Mouse (Mus musculus) T-helper 17 cell (primary cell): ENCODE results near the gene Trpm7.

Experiments used
- in situ Hi-C, 2 experiments: fragments of 300-600 bp; cut with MboI, MseI; formaldehyde crosslinking; loops; 1 replicate in 1 of 2; 2 replicates in 1 of 2; pipeline ENCODE4 v1.15.1; 2025; ENCODE audit warnings: high pct_unique_total_duplicates in 2 of 2

The Trpm7 gene

DNA sequence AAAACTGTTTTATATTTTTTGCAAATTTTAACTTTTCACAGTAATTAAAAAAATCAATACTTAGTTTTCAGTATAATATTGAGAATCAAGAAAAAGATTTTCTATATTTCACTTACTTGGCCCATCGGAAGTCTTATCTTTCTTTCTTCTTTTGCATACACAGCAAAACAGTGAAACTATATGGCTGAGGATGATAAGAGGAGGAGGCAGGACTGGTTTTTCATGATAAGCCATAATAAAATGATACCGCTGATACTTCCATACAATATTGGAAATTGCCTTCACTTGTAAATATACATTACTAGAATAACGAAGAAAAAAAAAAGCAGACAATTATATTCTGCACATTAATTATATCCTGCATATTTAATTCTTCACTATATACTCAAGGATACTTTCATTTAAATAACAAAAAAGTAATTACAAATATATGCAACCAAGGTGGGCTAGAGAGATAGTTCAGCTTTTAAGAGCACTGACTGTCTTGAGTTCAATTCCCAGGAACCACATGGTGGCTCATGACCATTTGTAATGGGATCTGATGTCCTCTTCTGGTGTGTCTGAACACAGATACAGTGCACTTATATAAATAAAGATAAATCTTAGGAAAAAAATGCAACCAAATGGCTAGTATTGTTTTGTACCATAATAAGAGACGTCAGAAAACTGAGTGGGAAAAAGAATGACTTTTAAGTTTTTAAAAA is 59.2 kb downstream of the Trpm7 start:
- in situ Hi-C loops: no loop called here

DNA sequence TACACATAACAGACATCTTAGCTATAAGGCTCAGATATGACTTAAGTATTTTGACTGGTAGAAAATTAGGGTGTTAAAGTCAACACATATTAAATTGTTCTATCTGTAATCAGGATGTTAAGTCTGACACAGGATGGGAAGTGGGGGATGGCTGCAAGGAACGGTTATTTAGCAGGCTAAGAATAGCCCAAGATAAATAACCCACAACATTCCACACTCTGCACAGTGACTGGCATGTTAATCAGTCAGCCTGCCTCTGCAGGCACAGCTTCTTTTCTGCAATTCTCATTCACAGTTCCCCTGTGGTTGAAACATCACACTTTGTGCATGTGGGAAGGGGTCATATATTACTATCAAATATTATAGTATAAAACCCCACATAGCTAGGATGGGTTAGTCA is 60.2 kb downstream of the Trpm7 start:
- in situ Hi-C loops: no loop called here

- in situ Hi-C loops: loop anchor here in 1 of 2 experiments (5.0 kb wide), 1 partner anchor 50 kb away; no protein-coding TSS in a partner anchor
Measured at GRCm38 (mm10) chr2:126801980-126802379, 74.0 kb downstream of the Trpm7 start.

DNA sequence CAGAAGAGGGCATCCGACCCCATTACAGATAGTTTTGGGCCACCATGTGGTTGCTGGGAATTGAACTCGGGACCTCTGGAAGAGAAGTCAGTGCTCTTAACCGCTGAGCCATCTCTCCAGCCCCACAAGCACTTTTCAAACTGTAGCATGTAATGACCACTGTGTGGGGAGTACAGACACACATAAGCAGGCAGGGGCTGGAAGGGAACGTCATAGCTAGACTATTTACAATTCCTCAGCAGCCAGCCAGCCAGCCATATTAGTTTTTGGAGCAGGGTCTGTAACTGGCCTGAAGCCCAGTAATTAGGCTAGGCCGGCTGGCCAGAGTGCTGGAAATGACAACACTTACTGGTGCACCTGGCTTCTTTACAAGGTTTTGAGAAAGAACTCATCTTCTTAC is 77.6 kb downstream of the Trpm7 start:
- in situ Hi-C loops: no loop called here

GRCm38 (mm10) chr2:126795708-126796107 is 80.3 kb downstream of the Trpm7 start:
- in situ Hi-C loops: no loop called here

- in situ Hi-C loops: no loop called here
Measured at GRCm38 (mm10) chr2:126792611-126793010, 83.4 kb downstream of the Trpm7 start.

DNA sequence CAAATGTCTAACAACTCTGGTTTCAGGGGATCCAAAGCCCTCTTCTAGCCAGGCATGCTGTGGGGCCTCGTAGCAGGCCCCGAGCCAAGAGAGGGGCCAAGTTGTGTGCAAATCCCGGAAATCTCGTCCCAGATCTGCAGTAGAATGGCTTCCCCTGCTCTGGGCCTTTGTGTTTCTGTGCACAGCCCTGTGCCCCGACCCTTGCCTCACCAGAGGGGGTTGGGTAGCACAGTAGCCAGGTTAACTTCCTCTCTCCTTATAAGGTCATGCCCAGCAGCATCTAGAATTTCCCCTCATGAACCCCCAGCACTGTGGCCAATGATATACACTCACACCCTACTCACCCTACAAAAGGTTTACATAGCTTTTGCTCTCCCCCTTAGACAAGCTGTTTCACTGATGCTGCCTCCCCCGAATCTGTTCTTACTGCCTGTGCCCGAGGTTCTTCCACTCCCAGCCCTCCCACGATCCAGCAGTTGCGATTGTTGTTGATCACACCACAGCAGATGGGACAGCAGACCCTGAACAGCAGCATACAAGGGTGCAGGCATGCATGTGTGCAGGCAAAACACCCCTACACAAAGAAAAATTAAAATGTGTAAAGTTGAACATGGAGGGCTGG is 88.2 kb downstream of the Trpm7 start:
- in situ Hi-C loops: no loop called here

GRCm38 (mm10) chr2:126783370-126783769 is 92.7 kb downstream of the Trpm7 start, which contains the start of gene Usp50:
Usp50 (minus strand) TSS chr2:126783470.
- in situ Hi-C loops: no loop called here

GRCm38 (mm10) chr2:126782433-126782832 is 93.6 kb downstream of the Trpm7 start:
- in situ Hi-C loops: no loop called here

- in situ Hi-C loops: no loop called here
Measured at GRCm38 (mm10) chr2:126781478-126781877, 94.6 kb downstream of the Trpm7 start.

DNA sequence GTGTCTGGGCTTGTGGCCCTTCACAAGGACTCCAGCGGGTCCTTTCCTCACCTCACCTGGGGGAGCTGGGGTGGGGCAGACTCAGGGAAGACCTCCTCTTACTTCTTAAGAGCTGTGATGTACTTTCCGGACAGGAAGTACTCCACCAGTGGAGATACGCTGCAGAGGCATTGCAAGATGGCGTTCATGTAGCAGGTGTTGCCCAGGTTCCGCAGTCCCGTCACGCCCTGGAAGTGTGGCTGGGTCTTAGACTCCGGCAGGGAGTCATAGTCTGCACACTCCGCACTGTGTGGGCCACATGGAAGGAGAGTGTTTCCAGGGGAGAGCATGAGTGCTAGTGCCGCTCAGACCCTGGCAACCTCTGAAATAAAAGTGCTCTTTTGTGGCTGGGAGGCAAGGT is 95.7 kb downstream of the Trpm7 start:
- in situ Hi-C loops: no loop called here

DNA sequence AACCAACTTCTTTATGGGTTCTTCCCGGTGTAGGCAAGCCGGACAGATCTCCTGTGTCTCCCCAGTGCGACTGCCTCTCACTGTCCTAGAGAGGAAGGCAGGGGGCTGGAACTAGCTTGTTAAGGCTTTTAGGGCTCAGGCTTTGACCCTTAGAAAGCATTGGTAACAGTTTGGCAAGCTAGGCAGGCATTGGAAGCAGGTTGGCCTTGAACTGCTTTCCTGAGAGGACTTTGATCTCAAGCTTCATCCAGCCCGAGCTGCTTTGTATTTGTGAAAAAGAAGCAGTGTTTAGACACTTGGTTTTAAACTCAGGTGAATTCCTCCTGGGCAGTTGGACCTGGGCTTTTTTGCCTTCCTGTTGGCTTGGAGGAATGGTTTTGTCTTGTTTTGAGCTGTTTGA is 97.2 kb downstream of the Trpm7 start:
- in situ Hi-C loops: no loop called here

- in situ Hi-C loops: no loop called here
Measured at GRCm38 (mm10) chr2:126776416-126776815, 99.6 kb downstream of the Trpm7 start.

GRCm38 (mm10) chr2:126775951-126776350 is 100.1 kb downstream of the Trpm7 start:
- in situ Hi-C loops: no loop called here

- in situ Hi-C loops: no loop called here
Measured at GRCm38 (mm10) chr2:126772217-126772616, 103.8 kb downstream of the Trpm7 start.

DNA sequence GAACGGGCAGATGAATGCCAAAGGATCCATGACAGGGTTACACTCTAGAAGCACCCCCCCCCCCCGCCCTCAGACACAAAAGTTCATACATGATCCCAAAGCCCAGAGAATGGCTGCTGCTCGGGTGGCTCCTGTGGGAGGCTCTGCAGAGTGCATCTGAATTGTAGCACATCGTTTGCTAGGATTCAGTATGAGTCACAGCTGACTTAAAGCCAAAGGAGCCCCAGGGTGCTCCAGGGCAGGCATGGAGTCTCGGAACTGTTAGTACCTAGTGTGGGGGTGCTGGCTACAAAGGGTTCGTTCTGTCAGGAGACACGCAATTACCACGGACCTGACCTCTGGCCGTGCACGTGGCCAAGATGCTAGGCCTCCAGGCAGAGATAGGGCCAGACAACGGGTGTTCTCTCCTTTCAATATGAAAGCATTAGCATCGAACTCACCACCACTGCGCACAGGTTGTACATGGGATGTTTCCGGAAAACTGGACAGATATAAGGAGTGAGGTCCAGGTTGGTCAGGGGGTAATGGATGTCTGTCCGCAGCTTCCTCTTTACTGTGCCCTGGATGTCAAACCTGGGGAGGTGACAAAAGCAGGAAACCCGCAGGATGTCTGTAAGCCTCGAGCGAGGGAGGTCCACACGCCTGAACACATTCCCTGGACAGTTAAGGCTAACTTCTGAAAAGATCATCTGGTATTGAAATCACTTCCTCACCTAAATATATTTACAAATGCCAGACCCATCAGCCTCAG is 106.4 kb downstream of the Trpm7 start:
- in situ Hi-C loops: no loop called here

GRCm38 (mm10) chr2:126768194-126768593 is 107.8 kb downstream of the Trpm7 start:
- in situ Hi-C loops: no loop called here

DNA sequence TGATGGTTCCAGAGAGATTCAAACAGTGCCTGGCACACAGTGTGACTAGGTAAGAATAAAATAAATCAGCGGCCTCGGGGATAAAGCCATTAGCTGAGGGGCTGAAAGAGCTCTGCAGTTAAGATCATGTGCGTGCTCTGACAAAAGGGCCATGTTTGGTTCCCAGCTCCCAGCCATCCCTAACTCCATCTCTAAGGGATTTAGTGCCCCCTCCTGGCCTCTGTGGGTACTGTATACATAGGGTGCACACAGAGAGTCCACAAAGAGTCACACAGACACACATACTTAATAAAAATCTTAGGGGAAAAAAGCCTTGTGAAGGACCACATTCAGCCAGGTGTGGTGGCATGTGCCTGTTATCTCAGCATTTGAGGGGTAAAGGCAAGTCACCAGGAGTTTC is 108.4 kb downstream of the Trpm7 start:
- in situ Hi-C loops: no loop called here

DNA sequence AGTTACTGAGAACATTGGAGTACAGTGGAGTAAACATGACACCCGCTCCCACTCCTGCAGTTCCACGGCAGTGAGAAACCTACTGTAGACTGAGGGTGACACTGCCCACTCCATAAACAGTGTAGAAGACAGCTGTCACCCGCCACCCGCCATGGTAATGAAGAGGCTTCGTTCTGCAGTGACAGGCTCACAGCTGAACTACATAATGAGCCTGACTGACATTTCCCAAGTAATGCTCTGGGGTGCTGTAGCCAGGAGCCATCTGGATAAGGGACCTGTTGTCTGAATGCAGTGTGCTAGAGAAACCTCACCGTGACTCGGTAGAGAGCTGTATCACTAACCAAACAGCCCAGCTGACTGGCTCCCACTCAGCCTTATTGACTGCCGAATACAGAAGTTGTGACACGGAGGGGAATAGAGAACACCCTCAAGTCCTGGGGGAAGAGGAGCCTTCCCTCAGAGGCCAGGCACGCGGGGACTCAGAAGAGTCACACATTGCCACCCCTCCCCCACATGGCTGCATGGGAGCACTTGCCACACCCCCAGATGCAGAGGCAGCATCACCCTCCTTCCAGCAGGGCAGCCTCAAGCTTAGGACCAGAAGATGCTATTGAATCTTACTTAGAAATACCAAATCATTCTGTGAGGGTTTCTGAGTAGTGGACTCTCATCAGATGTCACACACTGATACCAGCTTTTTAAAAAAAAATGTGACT is 110.0 kb downstream of the Trpm7 start:
- in situ Hi-C loops: no loop called here

- in situ Hi-C loops: no loop called here
Measured at GRCm38 (mm10) chr2:126759351-126759750, 116.7 kb downstream of the Trpm7 start.

DNA sequence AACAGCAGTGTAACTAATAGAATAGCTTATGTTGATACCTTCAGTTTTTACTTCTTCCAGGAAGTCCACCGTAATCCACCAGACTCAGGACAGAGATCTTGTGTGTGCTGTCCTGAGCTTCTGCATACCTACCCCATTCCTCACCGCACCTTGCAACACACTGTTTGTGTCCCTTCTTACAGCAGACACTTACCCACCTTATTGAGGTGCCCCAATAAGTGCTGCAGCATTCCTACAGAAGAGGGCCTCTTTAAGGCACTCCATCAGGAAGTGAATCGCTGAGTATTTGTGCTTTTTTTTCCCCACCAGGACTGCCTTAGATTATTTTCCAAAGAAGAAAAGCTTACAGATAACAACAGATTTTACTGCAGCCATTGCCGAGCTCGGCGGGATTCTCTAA is 120.4 kb downstream of the Trpm7 start:
- in situ Hi-C loops: no loop called here

GRCm38 (mm10) chr2:126743389-126743788 is 132.6 kb downstream of the Trpm7 start:
- in situ Hi-C loops: no loop called here
